Mouse (Mus musculus): ENCODE data around the gene Nup107.
"Not testable (repeated sequence)": the region's sequence is repeated elsewhere in the genome, so short reads cannot be mapped to it uniquely, and the experiment has no call there.

Gene Nup107

GRCm38 (mm10) chr10:117714928-117715500, 77.5 kb downstream of the Nup107 start:
- DNase-seq: no peak

DNA sequence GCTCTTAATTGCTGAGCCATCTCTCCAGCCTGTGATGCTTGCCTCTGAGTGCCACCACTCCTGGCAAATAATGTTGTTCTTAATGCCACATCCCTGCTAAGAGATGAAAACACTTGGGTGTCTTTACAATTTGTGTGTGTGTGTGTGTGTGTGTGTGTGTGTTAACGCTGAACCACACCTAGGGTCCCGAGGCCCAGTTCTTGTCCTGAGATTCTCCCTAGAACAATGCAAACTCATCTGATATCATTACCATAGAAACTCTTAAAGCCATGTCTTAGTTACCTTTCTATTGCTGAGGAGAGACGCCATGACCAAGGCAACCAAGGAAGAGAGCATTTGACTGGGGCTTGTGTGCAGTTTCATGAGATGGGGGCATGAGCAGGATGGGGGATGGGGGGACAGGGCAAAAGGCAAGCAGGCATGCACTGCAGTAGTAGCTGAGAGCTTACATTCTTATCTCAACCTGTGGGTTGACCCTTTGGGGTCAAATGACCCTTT, 78.4 kb downstream of the Nup107 start:
- DNase-seq: no peak

- no peak for DNase-seq
Measured at GRCm38 (mm10) chr10:117713466-117713865, 79.0 kb downstream of the Nup107 start.

GRCm38 (mm10) chr10:117712871-117713270, 79.6 kb downstream of the Nup107 start:
- DNase-seq: no peak

DNA sequence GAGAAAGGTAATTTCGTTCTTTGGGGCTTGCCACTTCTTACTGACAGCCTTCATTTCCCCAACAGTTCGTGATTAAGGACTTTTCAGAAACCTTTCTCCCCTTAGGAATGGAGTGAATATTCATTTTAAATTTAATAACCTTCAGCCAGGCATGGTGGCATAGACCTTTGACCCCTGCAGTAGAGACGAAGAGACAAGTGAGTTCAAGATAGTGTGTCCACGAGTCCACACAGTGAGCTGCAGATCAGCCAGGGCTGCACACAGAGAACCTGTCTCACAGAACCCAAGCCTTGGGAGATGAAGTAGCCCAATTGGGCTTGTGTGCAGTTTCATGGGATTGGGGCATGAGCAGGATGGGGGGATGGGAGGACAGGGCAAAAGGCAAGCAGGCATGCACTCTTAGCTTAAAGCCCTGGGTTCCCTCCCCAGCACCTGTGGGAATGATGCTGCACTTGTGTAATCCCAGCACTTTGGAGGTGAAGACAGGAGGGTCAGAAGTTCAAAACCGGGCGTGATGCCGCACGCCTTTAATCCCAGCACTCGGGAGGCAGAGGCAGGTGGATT, 80.2 kb downstream of the Nup107 start:
- DNase-seq: no peak

- DNase-seq: no peak
Measured at GRCm38 (mm10) chr10:117711408-117711807, 81.1 kb downstream of the Nup107 start.

DNA sequence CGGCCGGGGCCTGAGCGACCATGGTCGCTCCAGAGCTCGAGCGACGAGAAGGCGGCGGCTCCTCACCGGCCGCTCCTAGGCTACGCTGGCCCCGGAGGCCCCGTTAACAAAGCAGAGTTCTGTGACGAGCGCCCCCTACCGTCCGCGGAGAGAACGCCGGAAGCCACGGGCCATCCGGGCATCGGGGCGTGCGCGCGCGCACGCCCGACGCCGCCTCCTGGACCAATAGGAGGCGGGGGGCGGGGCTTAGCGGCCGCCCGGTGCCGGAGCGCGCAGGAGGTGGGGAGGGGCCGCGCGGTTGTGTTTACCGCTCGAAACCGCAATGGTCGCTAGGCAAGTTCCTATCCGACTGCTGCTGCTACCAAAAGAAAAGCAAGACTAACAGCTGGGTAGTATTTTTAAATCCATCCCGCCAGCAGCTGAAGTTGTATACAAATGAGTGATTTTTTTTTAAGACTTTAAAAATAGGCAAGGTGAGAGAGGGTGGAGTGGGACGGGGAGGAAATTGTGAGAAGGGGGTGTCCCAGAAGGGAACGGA, 81.8 kb downstream of the Nup107 start, which contains the start of gene Mdm2:
TSS of gene Mdm2 (minus strand) at position 155 of the 538 bp plus-strand sequence.
- peak; percentile 92 to 97 for DNase-seq

DNA sequence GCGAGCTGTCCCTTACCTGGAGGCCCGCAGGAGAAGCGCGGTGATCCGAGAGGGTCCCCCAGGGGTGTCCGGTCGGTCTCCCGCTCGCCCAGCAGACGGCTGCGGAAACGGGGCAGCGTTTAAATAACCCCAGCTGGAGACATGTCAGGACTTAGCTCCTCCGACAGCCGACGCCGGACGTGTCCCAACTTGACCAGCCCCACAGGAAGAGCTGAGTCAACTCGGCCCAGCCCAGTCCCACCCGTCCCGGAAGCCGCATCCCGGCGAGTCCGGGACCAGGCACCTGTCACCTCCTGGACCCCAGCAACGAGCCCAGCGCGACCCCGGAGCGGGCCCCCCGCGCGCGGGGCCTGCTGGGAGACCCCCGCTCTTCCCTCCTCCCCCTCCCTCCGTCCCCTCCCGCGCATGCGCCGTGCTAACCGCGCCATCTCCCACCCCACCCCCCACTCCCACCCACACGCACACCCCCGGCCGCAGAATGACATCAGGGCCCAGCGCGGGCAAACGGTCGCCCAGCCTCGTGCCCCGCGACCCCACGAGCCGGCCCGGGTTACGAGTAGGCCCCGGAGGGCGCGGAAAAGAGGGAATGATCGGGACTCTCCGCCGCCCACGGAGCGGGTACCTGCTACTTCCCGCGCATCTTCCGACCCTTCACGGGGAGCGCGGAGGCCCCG, 82.4 kb downstream of the Nup107 start:
- DNase-seq: peak; percentile 70 to 71

DNA sequence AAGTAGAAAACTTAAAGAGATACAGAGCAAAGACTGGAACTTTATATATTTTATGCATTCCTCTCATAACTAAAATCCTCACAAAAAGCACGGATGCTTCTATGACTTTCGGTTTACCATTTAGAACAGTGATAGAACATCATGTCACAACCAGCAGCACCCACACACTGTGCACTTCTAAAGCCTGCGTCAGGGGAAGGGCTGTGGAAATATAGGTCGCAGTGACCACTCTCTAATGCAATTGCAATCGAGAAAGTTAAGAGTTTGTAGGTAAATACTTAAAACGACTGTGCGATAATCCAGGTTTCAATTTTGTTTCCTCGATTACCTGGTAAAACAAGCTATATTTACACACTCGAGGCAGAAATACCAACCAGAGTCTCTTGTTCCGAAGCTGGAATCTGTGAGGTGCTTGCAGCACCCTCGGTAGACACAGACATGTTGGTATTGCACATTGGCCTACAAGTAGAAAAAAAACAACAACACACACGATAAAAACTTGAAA, 83.1 kb downstream of the Nup107 start:
- DNase-seq: no peak

GRCm38 (mm10) chr10:117708856-117709255, 83.6 kb downstream of the Nup107 start:
- no peak for DNase-seq

DNA sequence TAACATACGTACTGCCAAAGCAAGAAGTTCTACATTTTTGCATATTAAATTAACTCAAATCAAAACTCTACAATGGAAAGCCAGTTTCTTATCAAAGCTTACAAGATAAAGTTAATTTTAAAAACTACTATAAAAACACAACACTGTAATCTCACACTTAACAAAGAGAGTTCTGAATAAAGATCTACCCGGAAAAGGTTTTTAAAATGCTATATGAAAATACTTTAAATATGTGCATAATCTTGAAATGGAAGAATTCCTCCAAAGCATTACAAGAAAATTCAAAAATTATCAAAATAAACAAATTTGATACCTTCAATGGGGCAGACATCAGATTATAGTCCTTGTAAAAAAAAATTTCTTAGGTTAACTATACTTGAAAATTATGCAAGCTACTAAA, 84.1 kb downstream of the Nup107 start:
- no peak for DNase-seq

DNA sequence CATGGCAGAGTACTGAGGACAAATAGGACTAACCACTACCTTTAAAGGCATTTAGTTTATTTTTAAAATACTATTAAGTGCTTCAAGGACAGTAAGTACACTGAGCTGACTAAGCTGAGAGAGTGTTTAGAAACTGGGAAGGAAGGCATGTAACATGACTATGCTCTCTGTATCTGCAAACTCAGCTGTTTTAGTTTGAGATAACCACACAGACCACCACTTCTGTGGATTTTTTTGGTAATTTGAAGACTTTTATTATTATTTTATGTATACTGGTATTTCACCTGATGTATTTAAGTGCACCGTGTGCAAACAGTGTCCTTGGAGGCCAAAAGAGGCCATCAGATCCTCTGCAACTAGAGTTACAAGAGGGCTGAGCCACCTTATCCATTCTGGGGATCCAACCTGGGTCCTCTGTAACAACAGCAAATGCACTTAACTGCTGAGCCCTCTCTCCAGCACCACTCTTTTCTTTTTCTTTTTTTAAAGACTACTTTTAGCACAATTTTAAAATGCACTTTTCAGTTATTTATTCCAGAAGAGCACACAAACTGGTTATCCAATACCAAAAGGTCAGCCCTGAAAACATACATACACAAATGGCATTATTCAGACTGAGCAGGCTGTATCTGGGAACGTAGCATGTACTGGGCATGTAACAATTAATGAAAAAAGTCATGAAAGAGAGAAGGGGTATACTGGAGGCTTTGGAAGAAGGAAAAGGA, 85.2 kb downstream of the Nup107 start:
- DNase-seq: no peak

DNA sequence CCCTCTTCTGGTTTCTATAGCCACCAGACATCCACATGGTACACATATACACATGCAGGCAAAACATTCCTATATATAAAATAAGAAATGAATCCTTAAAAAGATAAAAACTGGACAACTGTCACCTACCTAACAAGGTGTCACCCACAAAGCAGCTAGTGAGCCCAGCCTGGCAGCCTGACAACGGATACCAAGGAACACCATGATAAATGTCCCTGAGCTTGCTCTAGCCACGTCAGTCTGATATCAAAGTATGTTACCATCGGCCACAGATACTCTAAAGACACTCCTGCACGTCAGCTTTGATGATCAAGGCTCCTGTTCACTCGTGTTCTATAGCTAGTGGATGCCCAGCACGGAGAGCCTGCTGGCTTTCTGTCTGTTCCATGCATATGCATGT, 86.1 kb downstream of the Nup107 start:
- no peak for DNase-seq

- no peak for DNase-seq
Measured at GRCm38 (mm10) chr10:117705806-117706205, 86.7 kb downstream of the Nup107 start.

- DNase-seq: no peak
Measured at GRCm38 (mm10) chr10:117704964-117705335, 87.6 kb downstream of the Nup107 start.

DNA sequence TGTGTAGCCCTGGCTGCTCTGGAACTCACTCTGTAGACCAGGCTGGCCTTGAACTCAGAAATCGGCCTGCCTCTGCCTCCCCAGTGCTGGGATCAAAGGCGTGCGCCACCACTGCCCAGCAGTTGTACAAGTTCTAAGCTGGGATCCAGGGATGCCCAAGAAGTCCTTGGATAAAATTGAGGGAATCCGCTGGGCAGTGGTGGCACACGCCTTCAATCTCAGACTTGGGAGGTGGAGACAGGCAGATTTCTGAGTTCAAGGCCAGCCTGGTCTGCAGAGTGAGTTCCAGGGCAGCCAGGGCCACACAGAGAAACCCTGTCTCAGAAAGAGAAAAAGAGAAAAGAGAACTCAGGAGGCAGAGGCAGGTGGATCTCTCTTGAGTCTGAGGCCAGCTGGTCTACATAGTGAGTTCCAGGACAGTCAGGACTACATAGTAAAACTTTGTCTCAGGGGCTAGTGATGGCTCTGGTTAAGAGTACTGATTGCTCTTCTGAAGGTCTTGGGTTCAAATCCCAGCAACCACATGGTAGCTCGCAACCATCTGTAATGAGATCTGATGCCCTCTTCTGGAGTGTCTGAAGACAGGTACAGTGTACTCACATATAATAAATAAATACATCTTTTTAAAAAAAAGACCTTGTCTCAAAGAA, 88.1 kb downstream of the Nup107 start:
- DNase-seq: not testable (repeated sequence)

DNA sequence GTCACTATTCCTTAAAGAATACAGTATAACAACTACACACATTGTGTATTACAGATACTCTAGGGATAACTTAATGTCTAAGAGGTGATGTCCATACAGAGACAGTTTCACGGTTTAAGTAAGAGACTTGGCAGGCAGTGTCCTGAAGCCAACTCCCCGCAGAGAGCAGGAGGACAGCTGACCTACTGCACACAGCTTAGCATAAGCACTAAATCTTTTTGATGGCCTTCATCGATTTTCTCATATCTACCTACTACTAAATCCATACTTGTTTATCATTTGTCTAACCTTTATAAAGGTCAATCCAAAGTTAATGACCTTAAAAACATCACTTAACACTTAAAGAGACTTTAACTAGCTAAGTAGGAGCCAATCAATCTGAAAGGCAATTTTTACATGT, 89.0 kb downstream of the Nup107 start:
- DNase-seq: no peak

DNA sequence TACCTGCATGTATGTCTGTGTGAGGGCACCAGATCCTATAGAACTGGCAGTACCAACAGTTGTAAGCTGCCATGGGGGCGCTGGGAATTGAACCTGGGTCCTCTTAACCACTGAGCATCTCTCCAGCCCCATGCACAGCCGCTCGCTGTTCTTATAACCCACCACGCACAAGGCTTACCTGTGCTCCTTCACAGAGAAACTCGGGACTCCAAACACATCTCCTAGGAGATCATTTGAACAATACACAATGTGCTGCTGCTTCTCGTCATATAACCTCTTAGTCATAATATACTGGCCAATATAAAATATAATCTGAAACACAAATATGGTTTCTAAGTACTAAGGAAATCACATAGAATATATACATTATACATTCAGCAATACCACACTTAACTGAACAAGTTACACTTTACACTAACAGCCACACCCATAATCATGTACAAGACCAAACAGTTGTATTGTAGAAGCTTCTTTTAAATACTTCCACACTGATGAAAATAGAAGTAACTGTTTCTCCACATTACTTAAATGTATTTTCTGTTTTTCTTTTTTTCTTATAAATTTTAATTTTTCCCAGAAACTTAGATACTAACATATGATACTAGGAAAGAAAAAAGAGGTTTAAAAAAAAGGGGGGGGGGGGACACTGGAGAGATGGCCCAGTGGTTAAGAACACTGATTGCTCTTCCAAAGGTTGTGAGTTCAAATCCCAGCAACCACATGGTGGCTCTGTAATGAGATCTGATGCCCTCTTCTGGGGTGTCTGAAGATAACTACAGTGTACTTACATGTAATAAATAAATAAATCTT, 90.3 kb downstream of the Nup107 start:
- no peak for DNase-seq

DNA sequence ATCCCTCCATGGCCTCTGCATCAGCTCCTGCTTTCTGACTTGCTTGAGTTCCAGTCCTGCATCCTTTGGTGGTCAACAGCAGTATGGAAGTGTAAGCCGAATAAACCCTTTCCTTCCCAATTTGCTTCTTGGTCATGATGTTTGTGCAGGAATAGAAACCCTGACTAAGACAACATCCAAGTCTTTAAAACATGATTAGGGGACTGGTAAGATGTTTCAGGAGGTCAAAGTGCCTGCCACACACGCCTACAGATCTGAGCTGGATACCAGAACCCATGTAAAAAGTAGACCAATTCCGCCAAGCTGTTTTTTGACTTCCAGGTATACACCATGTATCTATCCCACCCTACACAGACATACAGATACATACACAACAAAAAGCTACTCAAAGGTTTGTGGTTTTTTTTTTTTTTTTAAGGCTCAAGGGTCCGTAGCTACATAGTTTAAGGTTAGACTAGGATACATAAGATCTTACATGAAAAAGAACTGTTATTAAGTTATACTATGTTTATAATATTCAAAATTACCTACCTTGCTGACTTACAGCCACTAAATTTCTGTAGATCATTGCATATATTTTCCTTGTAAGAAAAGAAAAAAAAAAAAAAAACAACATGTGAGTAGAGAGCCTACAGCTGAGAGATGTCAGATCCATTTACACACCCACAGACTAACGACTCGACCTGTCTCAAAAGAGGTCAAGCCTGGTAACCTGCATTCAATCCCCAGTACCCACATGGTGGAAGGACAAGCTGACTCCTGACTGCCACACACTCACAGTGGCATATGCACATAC, 91.3 kb downstream of the Nup107 start:
- no peak for DNase-seq
